Mouse (Mus musculus) midbrain, embryonic 13.5 days (tissue): ENCODE data around the gene Gm525. TPM values are rescaled to one million over a fixed set of nuclear protein-coding genes. Genes with fewer than 3 reads are reported as not detected.
"Not testable (repeated sequence)": the region's sequence is repeated elsewhere in the genome, so short reads cannot be mapped to it uniquely, and the experiment has no call there.

Experiments
- ATAC-seq: fragments of 200-750 bp; cut with Nextera tagmentation; 2 replicates; pipeline ENCODE4 v1.8.0; 2017; ENCODE audit warnings: mild to moderate bottlenecking, moderate TSS enrichment, moderate library complexity
- H3K27ac ChIP-seq: fragments of 300-500 bp; sonication (generic); 2 replicates; pipeline ENCODE4 v1.5.1; 2015; ENCODE audit warnings: inconsistent platforms, mild to moderate bottlenecking, moderate library complexity
- H3K27me3 ChIP-seq: fragments of 300-500 bp; sonication (generic); 2 replicates; pipeline ENCODE4 v1.6.1; 2015; ENCODE audit warnings: mild to moderate bottlenecking, inconsistent platforms
- H3K36me3 ChIP-seq: fragments of 300-500 bp; sonication (generic); 2 replicates; pipeline ENCODE4 v1.6.1; 2015; ENCODE audit warnings: mild to moderate bottlenecking, inconsistent platforms
- H3K4me1 ChIP-seq: fragments of 300-500 bp; sonication (generic); replicated peaks from 2 replicates; pipeline ENCODE4 v1.6.1; 2015; ENCODE audit warnings: inconsistent platforms
- H3K4me2 ChIP-seq: fragments of 300-500 bp; sonication (generic); replicated peaks from 2 replicates; pipeline ENCODE4 v1.6.1; 2015; ENCODE audit warnings: moderate library complexity, mild to moderate bottlenecking, inconsistent platforms
- H3K4me3 ChIP-seq: fragments of 300-500 bp; sonication (generic); replicated peaks from 2 replicates; pipeline ENCODE4 v1.5.1; 2015; ENCODE audit warnings: mild to moderate bottlenecking, inconsistent platforms
- H3K9ac ChIP-seq: fragments of 300-500 bp; sonication (generic); replicated peaks from 2 replicates; pipeline ENCODE4 v1.6.1; 2015; ENCODE audit warnings: mild to moderate bottlenecking, inconsistent platforms
- H3K9me3 ChIP-seq: fragments of 300-500 bp; sonication (generic); 2 replicates; pipeline ENCODE4 v1.6.1; 2016; ENCODE audit warnings: mild to moderate bottlenecking, inconsistent platforms
- WGBS: fragments of 180-500 bp; shearing (Covaris S2); methylation state at CpG from one replicate; pipeline ENCODE4 v1.1.7; 2015; 5-methylcytosine and 5-hydroxymethylcytosine counted together
- polyA plus RNA-seq: library from polyadenylated mRNA; unstranded; fragments of >200 nt; fragmentation: Nextera tagmentation; extraction: Ambion mirVana; gene quantifications from 2 replicates; pipeline ENCODE4 v1.2.1, GENCODE M21; 2015

Gene Gm525
- polyA plus RNA-seq, 1 experiment from 2014 or later: not detected

DNA sequence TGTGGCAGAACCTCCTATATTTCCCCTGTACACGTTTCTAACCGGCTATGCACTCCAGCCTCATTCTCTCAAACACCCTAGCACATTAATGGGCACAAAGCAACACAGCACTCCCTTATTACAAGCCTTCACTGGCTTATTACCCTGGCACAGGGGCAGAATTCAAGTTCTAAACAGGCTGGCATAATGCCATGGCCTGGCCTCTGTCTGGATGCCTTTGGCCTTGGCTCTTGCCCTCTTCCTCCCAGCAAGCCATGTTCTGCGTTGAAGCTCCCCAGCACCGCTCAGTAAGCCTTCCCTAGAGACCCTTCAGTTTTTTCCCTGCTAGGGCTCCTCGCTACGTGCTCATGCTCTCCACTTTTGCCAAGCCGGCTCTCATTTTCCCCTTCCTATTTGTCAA, 30.6 kb upstream of the Gm525 start:
- Histone ChIP-seq H3K4me1 (no peaks in the 10 kb centered on the region), H3K36me3 (peaks cover 92% of the 10 kb centered on the region), H3K27ac (no peak overlapping the region), H3K4me3 (no peak overlapping the region), H3K9me3 (no peaks in the 10 kb centered on the region), H3K4me2 (no peak overlapping the region), H3K27me3 (no peaks in the 10 kb centered on the region), H3K9ac (no peak overlapping the region)
- WGBS: 93% methylated on average over 7 of the region's 7 CpGs
- ATAC-seq: no peak

- 95% methylated on average over 3 of the region's 3 CpGs for WGBS
- H3K27me3 ChIP-seq, H3K9ac ChIP-seq, H3K9me3 ChIP-seq, H3K4me1 ChIP-seq, ATAC-seq, H3K4me3 ChIP-seq, H3K4me2 ChIP-seq, H3K27ac ChIP-seq: not testable (repeated sequence)
- H3K36me3 ChIP-seq: peaks cover 89% of the 10 kb centered on the region
These were observed 28.1 kb upstream of the Gm525 start for GRCm38 (mm10) chr11:89045501-89045900.

GRCm38 (mm10) chr11:89046021-89046420, 27.6 kb upstream of the Gm525 start:
- Histone ChIP-seq H3K36me3 (peaks cover 89% of the 10 kb centered on the region), H3K4me1 (no peaks in the 10 kb centered on the region), H3K4me3 (no peak overlapping the region), H3K4me2 (no peak overlapping the region), H3K27me3 (no peaks in the 10 kb centered on the region), H3K27ac (no peak overlapping the region), H3K9me3 (no peaks in the 10 kb centered on the region), H3K9ac (no peak overlapping the region)
- 92% methylated on average over 3 of the region's 3 CpGs for WGBS
- no peak for ATAC-seq

- no peak overlapping the region for H3K4me3 ChIP-seq
- peaks cover 12% of the 10 kb centered on the region for H3K4me1 ChIP-seq
- no peak overlapping the region for H3K4me2 ChIP-seq
- H3K27ac ChIP-seq: no peak overlapping the region
- no peaks in the 10 kb centered on the region for H3K27me3 ChIP-seq
- 93% methylated on average over 6 of the region's 6 CpGs for WGBS
- H3K36me3 ChIP-seq: peaks cover 60% of the 10 kb centered on the region
- ATAC-seq: no peak
- H3K9me3 ChIP-seq: no peaks in the 10 kb centered on the region
- no peak overlapping the region for H3K9ac ChIP-seq
These were observed 21.9 kb upstream of the Gm525 start for GRCm38 (mm10) chr11:89051767-89052166.

DNA sequence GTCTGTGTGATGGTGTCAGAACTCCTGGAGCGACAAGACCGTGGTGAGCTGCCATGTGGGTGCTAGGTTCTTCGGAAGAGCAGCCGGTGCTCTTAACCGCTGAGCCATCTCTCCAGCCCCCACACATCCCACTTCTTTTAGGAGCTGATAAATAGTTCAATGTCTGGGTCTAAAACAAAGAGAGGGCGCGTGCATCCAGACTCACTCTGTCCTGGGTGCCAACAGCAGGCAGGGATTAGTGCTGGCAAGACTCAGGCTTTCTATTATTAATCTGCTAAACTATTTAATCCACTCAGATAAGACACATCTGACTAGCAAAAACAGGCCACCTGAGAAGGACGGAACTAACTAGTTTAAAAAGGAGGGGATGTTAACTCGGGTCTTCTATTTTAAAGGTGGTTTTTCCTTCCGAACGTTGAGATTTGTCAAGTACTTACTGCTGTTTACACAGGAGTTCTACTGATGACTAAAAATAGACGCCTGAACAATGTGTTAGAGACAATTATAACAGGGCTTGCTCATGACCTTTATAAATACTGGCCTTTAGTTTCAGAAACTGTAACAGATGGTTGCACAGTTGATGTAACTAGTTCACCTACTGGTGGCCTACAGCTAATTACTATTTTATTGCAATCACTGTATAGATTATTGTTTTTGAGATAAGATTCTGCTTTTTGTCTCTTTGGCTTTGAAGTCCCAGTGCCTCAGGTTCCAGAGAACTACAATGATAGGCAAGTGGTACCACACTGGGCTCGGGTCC, 17.5 kb upstream of the Gm525 start:
- peaks cover 23% of the 10 kb centered on the region for H3K36me3 ChIP-seq
- no peak overlapping the region for H3K27ac ChIP-seq
- no peak overlapping the region for H3K9ac ChIP-seq
- H3K4me3 ChIP-seq: no peak overlapping the region
- 76% methylated on average over 13 of the region's 13 CpGs for WGBS
- no peak overlapping the region for H3K4me2 ChIP-seq
- H3K27me3 ChIP-seq: no peaks in the 10 kb centered on the region
- no peaks in the 10 kb centered on the region for H3K9me3 ChIP-seq
- no peak for ATAC-seq
- peaks cover 39% of the 10 kb centered on the region for H3K4me1 ChIP-seq

GRCm38 (mm10) chr11:89058515-89059270, 14.9 kb upstream of the Gm525 start:
- Histone ChIP-seq H3K27me3 (no peaks in the 10 kb centered on the region), H3K4me2 (peak overlapping the region; percentile 95), H3K4me3 (peak overlapping the region; percentile 92), H3K9me3 (no peaks in the 10 kb centered on the region), H3K9ac (peak overlapping the region; percentile 91), H3K27ac (no peak overlapping the region), H3K36me3 (peaks cover 12% of the 10 kb centered on the region), H3K4me1 (peaks cover 39% of the 10 kb centered on the region)
- WGBS: 83% methylated on average over 11 of the region's 11 CpGs
- ATAC-seq: no peak

GRCm38 (mm10) chr11:89059919-89060422, 13.7 kb upstream of the Gm525 start:
- Histone ChIP-seq H3K4me2 (peak overlapping the region; percentile 95), H3K4me1 (peaks cover 39% of the 10 kb centered on the region), H3K27ac (peak overlapping the region; percentile 74), H3K4me3 (peak overlapping the region; percentile 92), H3K9me3 (no peaks in the 10 kb centered on the region), H3K27me3 (no peaks in the 10 kb centered on the region), H3K36me3 (peaks cover under 1% of the 10 kb centered on the region; the same call in 1 of the 2 replicates), H3K9ac (peak overlapping the region; percentile 91)
- 1% methylated on average over 33 of the region's 33 CpGs for WGBS
- ATAC-seq: peak; percentile 87

DNA sequence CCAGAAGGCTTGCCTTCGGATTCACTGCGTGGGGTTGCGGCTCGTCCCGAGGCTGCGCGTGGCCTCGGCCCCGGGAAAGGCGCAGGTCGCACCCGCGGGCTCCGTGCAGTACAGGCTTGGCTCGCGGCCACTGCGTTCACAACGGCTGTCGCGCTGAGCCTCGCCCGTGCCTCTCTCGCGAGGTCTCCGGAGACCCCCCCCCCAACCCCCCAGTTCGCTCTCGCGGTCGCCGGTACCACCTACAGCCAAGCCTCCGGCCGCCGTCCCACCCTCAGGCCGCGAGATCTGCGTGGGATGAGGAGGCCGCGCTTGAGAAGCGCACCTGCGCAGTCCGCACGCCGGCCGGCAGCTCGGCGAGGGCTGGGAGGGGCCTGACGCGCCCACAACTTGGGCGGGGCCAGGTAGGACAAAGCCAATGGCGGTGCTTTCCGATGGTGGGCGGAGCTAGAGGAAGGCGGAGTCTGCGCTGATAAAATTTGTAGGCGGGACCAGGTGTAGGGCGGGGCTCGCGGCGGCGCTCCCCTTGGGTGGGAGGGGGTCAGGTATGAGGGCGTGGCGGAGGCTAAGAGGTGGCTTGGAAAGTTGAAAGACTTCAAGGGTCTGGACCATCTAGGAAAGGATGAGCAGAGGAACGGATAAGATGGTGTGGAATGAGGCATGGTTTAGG, 13.1 kb upstream of the Gm525 start:
- no peaks in the 10 kb centered on the region for H3K9me3 ChIP-seq
- 1% methylated on average over 60 of the region's 63 CpGs for WGBS
- no peaks in the 10 kb centered on the region for H3K27me3 ChIP-seq
- H3K27ac ChIP-seq: peak overlapping the region; percentile 74
- H3K9ac ChIP-seq: peak overlapping the region; percentile 91
- peak; percentile 95 for ATAC-seq
- peaks cover 38% of the 10 kb centered on the region for H3K4me1 ChIP-seq
- no peaks in the 10 kb centered on the region for H3K36me3 ChIP-seq
- H3K4me2 ChIP-seq: peak overlapping the region; percentile 95
- peak overlapping the region; percentile 92 for H3K4me3 ChIP-seq

DNA sequence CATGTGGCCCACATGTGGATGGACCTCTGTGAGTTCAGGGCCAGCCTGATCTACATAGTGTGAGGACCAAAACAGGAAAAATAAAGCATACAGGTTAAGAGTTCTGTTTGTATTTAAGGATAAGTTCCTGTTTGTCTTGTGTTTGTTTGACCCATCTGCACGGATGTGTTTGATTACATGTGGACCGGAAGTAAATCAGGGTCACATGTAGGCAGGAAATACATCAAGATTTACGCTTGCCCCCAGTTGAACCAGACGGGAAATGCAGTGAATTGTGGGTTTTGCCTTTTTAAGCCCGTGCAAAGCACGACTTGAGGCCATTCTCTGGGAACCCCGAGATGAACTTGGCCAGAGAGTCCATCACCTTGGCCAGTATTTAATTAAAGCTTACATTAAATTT, 12.3 kb upstream of the Gm525 start:
- Histone ChIP-seq H3K9me3 (no peaks in the 10 kb centered on the region), H3K27me3 (no peaks in the 10 kb centered on the region), H3K9ac (no peak overlapping the region), H3K4me3 (no peak overlapping the region), H3K27ac (no peak overlapping the region), H3K4me2 (no peak overlapping the region), H3K36me3 (no peaks in the 10 kb centered on the region), H3K4me1 (peaks cover 31% of the 10 kb centered on the region)
- WGBS: 85% methylated on average over 7 of the region's 7 CpGs
- ATAC-seq: no peak

DNA sequence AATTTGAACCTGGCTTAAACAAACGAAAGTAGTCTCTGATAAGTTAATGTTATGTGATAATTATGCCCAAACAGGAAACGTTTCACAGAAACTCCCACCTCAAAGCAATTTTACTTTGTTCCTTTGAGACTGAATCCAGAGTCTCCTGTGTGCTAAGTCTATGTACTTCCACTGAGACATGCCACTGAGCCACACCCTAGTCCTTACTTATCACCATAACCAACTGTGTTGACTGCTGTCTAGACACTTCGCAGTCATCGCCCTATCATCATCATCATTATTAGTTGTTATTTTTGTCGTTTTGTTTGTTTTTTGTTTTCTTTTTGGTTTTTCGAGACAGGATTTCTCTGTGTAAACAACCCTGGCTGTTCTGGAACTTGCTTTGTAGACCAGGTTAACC, 9.3 kb upstream of the Gm525 start:
- Histone ChIP-seq H3K9me3 (no peaks in the 10 kb centered on the region), H3K4me2 (no peak overlapping the region), H3K4me3 (no peak overlapping the region), H3K4me1 (peaks cover 7% of the 10 kb centered on the region), H3K27ac (no peak overlapping the region), H3K27me3 (no peaks in the 10 kb centered on the region), H3K36me3 (no peaks in the 10 kb centered on the region), H3K9ac (no peak overlapping the region)
- ATAC-seq: no peak
- 89% methylated on average over 6 of the region's 6 CpGs for WGBS

DNA sequence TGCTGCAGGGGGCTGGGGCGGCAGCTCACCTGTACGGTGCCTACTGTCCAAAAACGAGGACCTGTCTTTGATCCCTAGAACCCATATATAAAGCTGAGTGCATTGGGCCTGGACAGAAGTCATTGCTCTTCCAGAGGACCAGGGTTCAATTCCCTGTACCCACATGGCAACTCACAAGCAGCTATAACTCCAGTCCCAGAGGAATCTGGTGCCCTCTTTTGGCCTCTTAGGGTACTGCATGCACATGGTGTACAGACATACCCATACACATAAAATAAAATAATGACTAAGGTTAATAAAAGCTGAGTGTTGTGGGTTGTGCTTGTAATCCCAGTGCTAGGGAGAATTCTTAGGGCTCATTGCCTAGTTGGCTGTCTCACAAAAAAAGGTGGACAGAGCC, 8.3 kb upstream of the Gm525 start:
- H3K4me2 ChIP-seq: no peak overlapping the region
- no peaks in the 10 kb centered on the region for H3K27me3 ChIP-seq
- no peak overlapping the region for H3K27ac ChIP-seq
- no peaks in the 10 kb centered on the region for H3K4me1 ChIP-seq
- H3K9ac ChIP-seq: no peak overlapping the region
- H3K36me3 ChIP-seq: no peaks in the 10 kb centered on the region
- no peaks in the 10 kb centered on the region for H3K9me3 ChIP-seq
- no peak for ATAC-seq
- H3K4me3 ChIP-seq: no peak overlapping the region
- over 99% methylated on average over 3 of the region's 3 CpGs for WGBS

GRCm38 (mm10) chr11:89066126-89066525, 7.5 kb upstream of the Gm525 start:
- no peak overlapping the region for H3K27ac ChIP-seq
- H3K4me1 ChIP-seq: no peaks in the 10 kb centered on the region
- no peak overlapping the region for H3K9ac ChIP-seq
- no peak overlapping the region for H3K4me2 ChIP-seq
- no peaks in the 10 kb centered on the region for H3K27me3 ChIP-seq
- H3K36me3 ChIP-seq: no peaks in the 10 kb centered on the region
- ATAC-seq: no peak
- WGBS: 84% methylated on average over 6 of the region's 6 CpGs
- no peak overlapping the region for H3K4me3 ChIP-seq
- no peaks in the 10 kb centered on the region for H3K9me3 ChIP-seq
